Mouse (Mus musculus) myocyte (in vitro differentiated cells): Measurements from ENCODE around the gene Ankrd2. TPM values are rescaled to one million over a fixed set of nuclear protein-coding genes. Genes with fewer than 3 reads are reported as not detected.
"Not testable (repeated sequence)": the region's sequence is repeated elsewhere in the genome, so short reads cannot be mapped to it uniquely, and the experiment has no call there.

Experiments
- H3K27me3 ChIP-seq: one replicate; pipeline ENCODE4 v1.6.1; 2011; ENCODE audit not compliant: control insufficient read depth, insufficient read depth, insufficient read length
- H3K36me3 ChIP-seq: one replicate; pipeline ENCODE4 v1.6.1; 2011; ENCODE audit not compliant: control insufficient read depth, insufficient read depth
- H3K4me2 ChIP-seq: one replicate; pipeline ENCODE4 v1.6.1; 2011; ENCODE audit warnings: low read depth, control low read depth
- H3K4me3 ChIP-seq: one replicate; pipeline ENCODE4 v1.5.1; 2011; ENCODE audit warnings: mild to moderate bottlenecking, control low read depth, moderate library complexity
- H3K79me2 ChIP-seq: one replicate; pipeline ENCODE4 v1.6.1; 2011; ENCODE audit not compliant: control insufficient read depth, insufficient read depth
- H3ac ChIP-seq: one replicate; pipeline ENCODE4 v1.6.1; 2011; ENCODE audit not compliant: control insufficient read depth, insufficient read length
- CEBPB ChIP-seq: IDR thresholded peaks from 2 replicates; pipeline ENCODE4 v1.6.1; 2011; ENCODE audit warnings: mild to moderate bottlenecking, moderate library complexity; ENCODE audit not compliant: poor library complexity, insufficient read depth, severe bottlenecking
- E2F4 ChIP-seq: IDR thresholded peaks from one replicate; pipeline ENCODE4 v1.6.1; 2011; ENCODE audit warnings: mild to moderate bottlenecking, control low read depth, moderate library complexity; ENCODE audit not compliant: insufficient read depth
- MAX ChIP-seq: IDR thresholded peaks from one replicate; pipeline ENCODE4 v1.6.1; 2011; ENCODE audit warnings: low read depth, mild to moderate bottlenecking, control low read depth
- MYOD1 ChIP-seq, 3 experiments: IDR thresholded peaks; one replicate each; pipeline ENCODE4 v1.6.1; 2011; ENCODE audit warnings: control low read depth in 2 of 3, low read depth in 2 of 3, mild to moderate bottlenecking in 2 of 3, moderate library complexity in 1 of 3; ENCODE audit not compliant: insufficient read length in 2 of 3, control insufficient read depth in 1 of 3
- MYOG ChIP-seq, 3 experiments: IDR thresholded peaks; one replicate each; pipeline ENCODE4 v1.6.1; 2011; ENCODE audit warnings: control low read depth in 2 of 3, low read depth in 2 of 3, mild to moderate bottlenecking in 2 of 3; ENCODE audit not compliant: insufficient read length in 2 of 3, control insufficient read depth in 1 of 3, insufficient read depth in 1 of 3
- POLR2A ChIP-seq: IDR thresholded peaks from one replicate; pipeline ENCODE4 v1.6.1; 2011; ENCODE audit warnings: low read depth, mild to moderate bottlenecking, control low read depth, moderate library complexity; ENCODE audit not compliant: insufficient read length
- POLR2AphosphoS2 ChIP-seq: IDR thresholded peaks from one replicate; pipeline ENCODE4 v1.6.1; 2011; ENCODE audit warnings: low read depth, control low read depth; ENCODE audit not compliant: insufficient read length
- REST ChIP-seq: IDR thresholded peaks from one replicate; pipeline ENCODE4 v1.6.1; 2011; ENCODE audit warnings: mild to moderate bottlenecking, control low read depth, moderate library complexity; ENCODE audit not compliant: insufficient read depth, insufficient read length
- SRF ChIP-seq: IDR thresholded peaks from one replicate; pipeline ENCODE4 v1.6.1; 2011; ENCODE audit warnings: low read depth; ENCODE audit not compliant: control insufficient read depth, insufficient read length
- TCF12 ChIP-seq: IDR thresholded peaks from one replicate; pipeline ENCODE4 v1.6.1; 2011; ENCODE audit warnings: mild to moderate bottlenecking, control low read depth; ENCODE audit not compliant: poor library complexity, insufficient read depth, severe bottlenecking
- TCF3 ChIP-seq: IDR thresholded peaks from one replicate; pipeline ENCODE4 v1.6.1; 2011; ENCODE audit warnings: low read depth, control low read depth; ENCODE audit not compliant: insufficient read length
- USF1 ChIP-seq: IDR thresholded peaks from one replicate; pipeline ENCODE4 v1.6.1; 2011; ENCODE audit warnings: low read depth, mild to moderate bottlenecking, control low read depth, moderate library complexity
- polyA plus RNA-seq: library from polyadenylated mRNA; unstranded; fragments of >200 nt; fragmentation: generic; extraction: Trizol; gene quantifications from one replicate; pipeline ENCODE4 v1.2.1, GENCODE M21; 2012; ENCODE audit warnings: missing spikeins

Ankrd2 gene
- polyA plus RNA-seq, 1 experiment = 110 TPM

DNA sequence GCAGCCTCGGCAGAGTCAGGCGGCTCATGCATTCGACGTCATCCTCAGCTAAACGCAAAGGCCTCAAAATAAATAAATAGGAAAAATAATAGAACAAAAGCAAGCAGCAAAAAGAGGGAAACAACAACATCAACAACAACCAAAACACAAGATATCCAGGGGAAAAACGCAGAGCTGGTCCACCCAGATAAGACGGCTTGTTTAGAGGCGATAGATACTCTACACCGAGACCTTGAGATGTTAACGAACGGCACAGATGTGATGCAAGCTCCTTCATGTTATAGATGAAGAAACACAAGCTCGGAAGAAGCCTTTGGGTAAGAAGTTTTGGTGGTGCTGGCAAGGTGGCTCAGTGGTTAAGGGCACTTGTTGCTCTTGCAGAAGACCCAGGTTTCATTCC, 43.2 kb downstream of the Ankrd2 start:
- Histone ChIP-seq H3K4me2 (peak overlapping the region; percentile 91), H3K4me3 (no peak overlapping the region), H3K27me3 (no peaks in the 10 kb centered on the region), H3K79me2 (no peaks in the 10 kb centered on the region), H3K36me3 (peaks cover 4% of the 10 kb centered on the region), H3ac (no peak overlapping the region)
- no peak for TF ChIP-seq MYOD1 (IDR thresholded peaks at IDR 0.05; ENCODE audit: control insufficient read depth in 1 of 3, insufficient read length in 2 of 3, low read depth in 2 of 3)
- no peak for TF ChIP-seq MAX
- no peak for TF ChIP-seq POLR2AphosphoS2
- TF ChIP-seq USF1 = no peak
- no peak for TF ChIP-seq REST

DNA sequence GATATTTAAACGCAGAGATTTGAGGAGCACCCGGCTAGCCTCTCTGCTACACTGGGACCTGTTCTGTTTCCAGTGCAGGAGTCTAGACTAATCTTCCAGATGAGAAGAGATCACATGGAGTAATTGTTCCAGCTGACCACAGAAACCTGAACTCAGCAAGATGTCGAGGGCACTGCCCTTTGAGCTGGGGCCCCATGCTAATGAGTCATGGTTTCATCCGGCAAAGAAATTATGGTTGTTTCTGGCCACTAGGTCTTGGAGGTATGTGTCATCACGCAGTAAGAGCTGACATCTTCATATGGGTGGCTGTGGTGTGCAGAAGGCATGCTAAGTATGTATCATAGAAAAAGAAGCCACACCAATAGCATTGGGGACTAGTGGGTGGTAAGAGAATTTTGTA, 44.1 kb downstream of the Ankrd2 start:
- H3K27me3 ChIP-seq = no peaks in the 10 kb centered on the region
- peak overlapping the region; percentile 91 for H3K4me2 ChIP-seq
- H3K36me3 ChIP-seq = peaks cover 4% of the 10 kb centered on the region
- H3ac ChIP-seq = no peak overlapping the region
- no peak overlapping the region for H3K4me3 ChIP-seq
- TF ChIP-seq MYOD1 (IDR thresholded peaks at IDR 0.05; ENCODE audit: control insufficient read depth in 1 of 3, insufficient read length in 2 of 3, low read depth in 2 of 3) = peak in 1 of 3 experiments; percentile 1
- TF ChIP-seq POLR2AphosphoS2 = no peak
- TF ChIP-seq CEBPB = peak; percentile 64; the same call in 1 of the 2 replicates
- TF ChIP-seq USF1 = peak; percentile 82
- H3K79me2 ChIP-seq = no peaks in the 10 kb centered on the region

GRCm38 (mm10) chr19:42080469-42080868, 44.7 kb downstream of the Ankrd2 start:
- H3ac ChIP-seq = no peak overlapping the region
- no peaks in the 10 kb centered on the region for H3K36me3 ChIP-seq
- H3K4me3 ChIP-seq = no peak overlapping the region
- no peaks in the 10 kb centered on the region for H3K27me3 ChIP-seq
- TF ChIP-seq MAX (no peak), CEBPB (no peak), E2F4 (no peak), SRF (no peak), MYOD1 (IDR thresholded peaks at IDR 0.05; ENCODE audit: control insufficient read depth in 1 of 3, insufficient read length in 2 of 3, low read depth in 2 of 3) (no peak), POLR2A (no peak), USF1 (no peak), TCF3 (no peak), REST (no peak), POLR2AphosphoS2 (no peak), TCF12 (no peak), MYOG (IDR thresholded peaks at IDR 0.05; ENCODE audit: control insufficient read depth in 1 of 3, insufficient read depth in 1 of 3, insufficient read length in 2 of 3, low read depth in 2 of 3) (no peak)
- peak overlapping the region; percentile 91 for H3K4me2 ChIP-seq
- no peaks in the 10 kb centered on the region for H3K79me2 ChIP-seq

GRCm38 (mm10) chr19:42081613-42082012, 45.8 kb downstream of the Ankrd2 start:
- not testable (repeated sequence) for H3K36me3 ChIP-seq, H3ac ChIP-seq

GRCm38 (mm10) chr19:42085690-42086089, 49.9 kb downstream of the Ankrd2 start:
- TF ChIP-seq MYOG (IDR thresholded peaks at IDR 0.05; ENCODE audit: control insufficient read depth in 1 of 3, insufficient read depth in 1 of 3, insufficient read length in 2 of 3, low read depth in 2 of 3) = no peak
- TF ChIP-seq POLR2A = no peak
- no peak for TF ChIP-seq SRF
- no peak for TF ChIP-seq MYOD1 (IDR thresholded peaks at IDR 0.05; ENCODE audit: control insufficient read depth in 1 of 3, insufficient read length in 2 of 3, low read depth in 2 of 3)
- TF ChIP-seq CEBPB = no peak
- no peak for TF ChIP-seq E2F4
- no peak for TF ChIP-seq MAX
- Histone ChIP-seq H3K79me2 (peaks cover under 1% of the 10 kb centered on the region), H3K4me3 (peak overlapping the region; percentile 59), H3ac (peak overlapping the region; percentile 2), H3K4me2 (peak overlapping the region; percentile 94), H3K27me3 (no peaks in the 10 kb centered on the region), H3K36me3 (no peaks in the 10 kb centered on the region)

More at GRCm38 (mm10) chr19:42081613-42082012, 45.8 kb downstream of the Ankrd2 start:
- H3K79me2 ChIP-seq, H3K4me3 ChIP-seq, H3K4me2 ChIP-seq, H3K27me3 ChIP-seq: not testable (repeated sequence)

- peak within 1 kb of the TSS; percentile 59 for H3K4me3 ChIP-seq
- no peaks in the 10 kb centered on the region for H3K27me3 ChIP-seq
- TF ChIP-seq POLR2AphosphoS2 (peak; percentile 80), POLR2A (peak; percentile 91), TCF12 (no peak), MYOD1 (IDR thresholded peaks at IDR 0.05; ENCODE audit: control insufficient read depth in 1 of 3, insufficient read length in 2 of 3, low read depth in 2 of 3) (no peak), MYOG (IDR thresholded peaks at IDR 0.05; ENCODE audit: control insufficient read depth in 1 of 3, insufficient read depth in 1 of 3, insufficient read length in 2 of 3, low read depth in 2 of 3) (no peak), E2F4 (no peak)
- H3K4me2 ChIP-seq = peak within 1 kb of the TSS; percentile 94
- no peaks in the 10 kb centered on the region for H3K36me3 ChIP-seq
- peaks cover 5% of the 10 kb centered on the region for H3K79me2 ChIP-seq
- H3ac ChIP-seq = peak within 1 kb of the TSS; percentile 2
Measured at GRCm38 (mm10) chr19:42086166-42086565, 50.4 kb downstream of the Ankrd2 start, which contains the start of gene Morn4. TSS of gene Morn4 (minus strand) at chr19:42086357.
